Mouse (Mus musculus) spleen, adult 2 months (tissue): ENCODE measurements around the gene Ndufb8.

ENCODE experiments used
- CTCF ChIP-seq: fragments of 200-500 bp; IDR thresholded peaks from 2 replicates; pipeline ENCODE4 v1.5.1; 2011; ENCODE audit warnings: mild to moderate bottlenecking, inconsistent platforms; ENCODE audit not compliant: insufficient read depth, insufficient read length, insufficient replicate concordance; ENCODE audit errors: extremely low read depth
- POLR2A ChIP-seq: fragments of 200-500 bp; IDR thresholded peaks from 2 replicates; pipeline ENCODE4 v1.6.1; 2011; ENCODE audit warnings: low read depth, low read length, inconsistent platforms

DNA sequence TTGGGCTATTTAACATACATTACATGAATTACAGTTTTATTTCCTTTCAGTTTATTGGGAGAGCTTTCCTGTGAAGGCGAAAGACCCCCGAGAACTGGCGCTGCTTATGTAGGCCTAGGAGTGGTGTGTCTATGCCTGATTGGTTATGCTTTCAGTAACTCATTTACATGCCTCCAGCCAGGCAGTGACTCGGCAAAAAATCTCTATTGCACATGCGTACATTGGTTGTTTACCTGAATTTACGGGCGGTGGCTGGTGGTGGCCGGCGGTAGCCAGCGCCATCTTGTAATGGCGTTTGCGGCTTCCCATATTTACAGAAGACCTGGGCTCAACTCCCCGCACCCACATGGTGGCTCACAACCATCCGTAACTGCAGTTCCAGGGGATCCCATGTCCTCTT is 38.9 kb upstream of the Ndufb8 start:
- TF ChIP-seq CTCF (no peak), POLR2A (no peak)
